12 mouse cellular contexts compared by ENCODE assay signal in genomic region chr4:53843553-53843952, GRCm38 (mm10). TPM values are rescaled to one million over a fixed set of nuclear protein-coding genes. Genes with fewer than 3 reads are reported as not detected.
DNase-seq lines count a peak whose midpoint lies in the region; ATAC-seq and TF ChIP-seq lines count a peak whose summit lies in the region.
"Had no signal": no experiment of that assay in that cellular context is flagged by ENCODE, and none has a peak within 500 bp of the region (broad histone marks: within the 10 kb centered on the region; RNA-seq: fewer than 3 reads in every experiment).

No protein-coding gene starts in this region.

- ATAC-seq in intestine, postnatal 0 days: no peak
- ATAC-seq in intestine, embryonic 15.5 days: no peak

- WGBS in intestine, postnatal 0 days: 63% methylated on average over 8 of the region's 8 CpGs
- 54% methylated on average over 8 of the region's 8 CpGs for WGBS in intestine, embryonic 15.5 days
- WGBS in cerebellum, adult 2 months: 65% methylated on average over 8 of the region's 8 CpGs

- TF ChIP-seq POLR2A in cerebellum, adult 2 months (IDR thresholded peaks at IDR 0.05; ENCODE audit: borderline replicate concordance, insufficient read depth, low read length): no peak

- H3K9me3 ChIP-seq in intestine, postnatal 0 days (ENCODE audit: control insufficient read depth): no peaks in the 10 kb centered on the region
- no peaks in the 10 kb centered on the region for H3K9me3 ChIP-seq in intestine, embryonic 15.5 days
- H3K9me3 ChIP-seq: forebrain, embryonic 10.5 days; hindbrain, embryonic 13.5 days had no signal

- H3K4me3 ChIP-seq in intestine, postnatal 0 days (ENCODE audit: low read depth, low read length): no peak overlapping the region
- H3K4me3 ChIP-seq in intestine, embryonic 15.5 days (replicated peaks): no peak overlapping the region
- no peak overlapping the region for H3K4me3 ChIP-seq in cerebellum, adult 2 months (replicated peaks; ENCODE audit: insufficient read depth, low read depth, low read length)
- H3K4me3 ChIP-seq: forebrain, embryonic 10.5 days; hindbrain, embryonic 13.5 days had no signal

- no peaks in the 10 kb centered on the region for H3K36me3 ChIP-seq in intestine, postnatal 0 days (ENCODE audit: control insufficient read depth, insufficient read depth)
- H3K36me3 ChIP-seq in intestine, embryonic 15.5 days: no peaks in the 10 kb centered on the region
- H3K36me3 ChIP-seq: hindbrain, embryonic 13.5 days had no signal

- peak; percentile 61 for DNase-seq in right cerebral cortex, adult 18-20 months
- no peak for DNase-seq in right cerebral cortex, postnatal 4 days
- peak; percentile 38 to 50 for DNase-seq in layer of hippocampus, adult 8-10 months (ENCODE audit: low spot score in 2 of 2)
- DNase-seq in thymus, postnatal 36 days: no peak
- DNase-seq in cerebellum, adult 2 months: no peak
- DNase-seq in kidney, adult 11 months: no peak
- DNase-seq: adrenal gland, postnatal 36 days; cerebellum, postnatal 25 days had no signal

- no peaks in the 10 kb centered on the region for H3K27me3 ChIP-seq in intestine, postnatal 0 days (replicated peaks; ENCODE audit: control insufficient read depth, insufficient read depth, low read length)
- no peaks in the 10 kb centered on the region for H3K27me3 ChIP-seq in intestine, embryonic 15.5 days (replicated peaks)
- no peaks in the 10 kb centered on the region for H3K27me3 ChIP-seq in cerebellum, adult 2 months (ENCODE audit: control insufficient read depth, insufficient read depth, low read length)
- H3K27me3 ChIP-seq: hindbrain, embryonic 13.5 days had no signal

- peak; percentile 43 for TF ChIP-seq CTCF in intestine, postnatal 0 days (IDR thresholded peaks at IDR 0.05; ENCODE audit: low read depth)
- no peak for TF ChIP-seq CTCF in cerebellum, adult 2 months (IDR thresholded peaks at IDR 0.05; ENCODE audit: borderline replicate concordance, insufficient read depth, low read depth, low read length)

- H3K27ac ChIP-seq in intestine, postnatal 0 days (ENCODE audit: low read depth, low read length): no peak overlapping the region
- no peak overlapping the region for H3K27ac ChIP-seq in intestine, embryonic 15.5 days
- H3K27ac ChIP-seq in cerebellum, adult 2 months (ENCODE audit: insufficient read depth, low read length): no peak overlapping the region
- H3K27ac ChIP-seq: forebrain, embryonic 10.5 days; hindbrain, embryonic 13.5 days had no signal

- no peak overlapping the region for H3K4me2 ChIP-seq in intestine, postnatal 0 days (replicated peaks; ENCODE audit: low read depth)
- H3K4me2 ChIP-seq in intestine, embryonic 15.5 days (replicated peaks): no peak overlapping the region
- H3K4me2 ChIP-seq: hindbrain, embryonic 13.5 days had no signal

- no peak overlapping the region for H3K9ac ChIP-seq in intestine, postnatal 0 days (ENCODE audit: low read depth, low read length)
- H3K9ac ChIP-seq in intestine, embryonic 15.5 days: no peak overlapping the region
- H3K9ac ChIP-seq: hindbrain, embryonic 13.5 days had no signal

- no peaks in the 10 kb centered on the region for H3K4me1 ChIP-seq in intestine, postnatal 0 days (replicated peaks; ENCODE audit: control insufficient read depth, insufficient read depth, low read length)
- H3K4me1 ChIP-seq in intestine, embryonic 15.5 days (replicated peaks): no peaks in the 10 kb centered on the region
- no peaks in the 10 kb centered on the region for H3K4me1 ChIP-seq in cerebellum, adult 2 months (ENCODE audit: control insufficient read depth, insufficient read depth, low read length)

RNA-seq across cellular contexts. Expression of gene Tmem38b, which starts 17.7 kb away (rescaled TPM):
- 10.9 and 14.3 TPM in 2 replicates for polyA plus RNA-seq in intestine, postnatal 0 days (2015; fragmentation: Nextera tagmentation; extraction: Ambion mirVana)
- polyA plus RNA-seq in intestine, embryonic 15.5 days (2015; fragmentation: Nextera tagmentation; extraction: Ambion mirVana): 7.6 and 7.9 TPM in 2 replicates
- total RNA-seq in layer of hippocampus, adult 8-10 months (2022): 10 to 100 TPM; 13.4 to 18.8 (median 17.3) TPM
- 8.5 and 9.2 TPM in 2 replicates for polyA plus RNA-seq in cerebellum, adult 2 months (2012; rRNA removed)

Comparison
In these comparisons a context has a peak if more than half of its experiments do, and no peak if none do; other contexts are left out.
1. DNase-seq: peak in right cerebral cortex, adult 18-20 months (single experiment) and layer of hippocampus, adult 8-10 months (2 of 2); none in right cerebral cortex, postnatal 4 days (single experiment), thymus, postnatal 36 days (0 of 2), cerebellum, adult 2 months (0 of 2) and kidney, adult 11 months (single experiment).